Mouse (Mus musculus) kidney, adult 11 months (tissue): ENCODE data around the gene Cpt1b.
A peak's percentile ranks its signal among the peaks of the same experiment; 100 is the strongest.
"Not testable (repeated sequence)": the region's sequence is repeated elsewhere in the genome, so short reads cannot be mapped to it uniquely, and the experiment has no call there.

Source experiments
- DNase-seq: peaks from one replicate; pipeline ENCODE4 v3.0.0; 2022

Cpt1b gene

DNA sequence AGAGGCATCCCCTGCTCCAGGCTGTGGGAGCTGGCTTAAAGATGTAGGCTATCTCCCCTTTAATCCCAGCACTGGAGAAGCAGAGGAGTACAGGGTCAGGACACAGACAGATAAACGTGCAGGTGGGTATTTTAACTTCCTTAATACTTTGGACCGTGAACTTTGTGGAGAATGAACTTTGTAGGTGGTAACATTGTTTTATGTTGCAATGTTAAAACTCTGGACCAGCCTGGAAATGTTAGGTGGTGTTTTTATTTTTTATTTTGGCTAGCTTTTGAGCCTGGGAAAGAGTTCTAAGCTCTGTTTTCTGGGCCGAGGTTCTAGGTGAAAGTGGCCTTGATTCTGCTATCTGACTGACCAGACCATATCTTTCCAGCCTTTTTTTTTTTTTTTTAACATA is 5.6 kb upstream of the Cpt1b start:
- DNase-seq, result no peak

DNA sequence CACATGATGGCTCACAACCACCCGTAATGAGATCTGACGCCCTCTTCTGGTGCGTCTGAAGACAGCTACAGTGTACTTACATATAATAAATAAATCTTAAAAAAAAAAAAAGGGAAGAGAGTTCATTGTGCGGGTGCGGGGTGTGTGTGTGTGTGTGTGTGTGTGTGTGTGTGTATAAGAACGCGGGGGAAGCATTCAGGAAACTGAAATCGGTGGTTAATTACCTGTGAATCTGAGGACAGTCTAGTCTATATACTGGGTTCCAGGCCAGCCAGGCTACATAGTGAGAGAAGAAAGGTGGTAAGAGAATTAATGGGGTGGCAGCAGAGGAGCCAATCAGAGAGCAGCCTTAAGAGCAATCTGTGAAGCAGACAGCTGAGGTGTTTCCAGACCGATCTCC is 5.1 kb upstream of the Cpt1b start:
- DNase-seq, result not testable (repeated sequence)

DNA sequence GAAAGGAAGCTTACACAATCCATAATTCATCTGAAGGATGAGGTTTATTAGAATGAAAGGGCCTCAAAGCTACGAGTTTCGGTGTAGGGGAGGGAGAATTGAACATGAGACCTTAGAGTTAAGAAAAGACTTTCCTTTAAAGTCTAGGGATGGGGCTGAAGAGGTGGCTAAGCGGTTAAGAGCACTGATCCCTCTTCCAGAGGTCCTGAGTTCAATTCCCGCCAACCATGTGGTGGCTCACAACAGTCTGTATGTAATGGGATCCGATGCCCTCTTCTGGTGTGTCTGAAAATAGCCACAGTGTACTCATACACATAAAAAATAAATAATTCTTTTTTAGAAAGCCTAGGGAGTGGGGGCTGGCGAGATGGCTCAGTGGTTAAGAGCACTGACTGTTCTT is 4.7 kb upstream of the Cpt1b start:
- no peak for DNase-seq

DNA sequence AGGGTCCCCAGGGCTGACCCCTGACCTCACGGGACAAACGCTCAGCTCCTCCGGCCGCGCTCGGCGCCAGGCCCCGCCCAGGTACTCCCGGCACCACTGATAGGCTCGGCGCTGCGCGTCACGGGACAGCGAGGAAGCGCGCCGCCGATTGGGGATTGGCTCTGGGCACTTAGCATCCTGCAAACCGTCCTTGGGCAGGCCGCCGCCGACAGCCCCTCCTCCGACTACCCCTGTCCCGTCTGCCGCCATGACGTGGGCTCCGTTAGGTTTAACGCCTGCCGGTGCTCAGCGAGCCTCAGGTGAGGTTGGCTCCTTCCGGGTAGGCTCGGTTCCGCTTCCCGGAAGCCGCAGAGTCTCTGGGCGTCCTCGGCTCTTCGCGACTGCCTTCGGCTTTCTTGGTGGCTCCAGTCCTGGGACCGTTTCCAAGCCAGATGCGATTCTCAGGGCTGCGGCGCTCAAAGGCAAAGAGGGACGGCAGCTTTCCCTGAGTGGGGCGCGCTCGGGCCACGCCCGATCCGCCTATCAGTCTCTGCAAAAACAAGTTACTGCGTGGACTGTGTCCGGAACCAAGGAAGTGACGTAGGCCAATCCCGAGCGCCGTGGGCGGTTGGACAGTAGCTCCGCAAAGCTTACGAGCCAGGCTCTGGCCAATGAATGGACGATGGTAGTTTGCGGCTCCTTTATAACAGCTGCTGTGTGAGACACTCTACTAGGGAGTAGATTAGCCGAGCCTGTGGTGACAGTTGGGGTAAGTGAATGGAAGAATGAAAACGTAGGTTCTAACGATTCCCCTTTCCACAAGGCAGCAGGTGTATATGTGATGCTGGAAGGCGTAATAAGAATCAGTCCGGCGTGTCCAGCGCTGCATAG is 3.9 kb upstream of the Cpt1b start, which contains the start of the genes C730034F03Rik, Gm44502 and Chkb:
Gene C730034F03Rik (plus strand): TSS at position 238 of the 870 bp plus-strand sequence.
Gene Gm44502 (minus strand): TSS at position 345 of the 870 bp plus-strand sequence.
Gene Chkb (minus strand): TSS at position 557 of the 870 bp plus-strand sequence.
- DNase-seq, result peak; percentile 95

DNA sequence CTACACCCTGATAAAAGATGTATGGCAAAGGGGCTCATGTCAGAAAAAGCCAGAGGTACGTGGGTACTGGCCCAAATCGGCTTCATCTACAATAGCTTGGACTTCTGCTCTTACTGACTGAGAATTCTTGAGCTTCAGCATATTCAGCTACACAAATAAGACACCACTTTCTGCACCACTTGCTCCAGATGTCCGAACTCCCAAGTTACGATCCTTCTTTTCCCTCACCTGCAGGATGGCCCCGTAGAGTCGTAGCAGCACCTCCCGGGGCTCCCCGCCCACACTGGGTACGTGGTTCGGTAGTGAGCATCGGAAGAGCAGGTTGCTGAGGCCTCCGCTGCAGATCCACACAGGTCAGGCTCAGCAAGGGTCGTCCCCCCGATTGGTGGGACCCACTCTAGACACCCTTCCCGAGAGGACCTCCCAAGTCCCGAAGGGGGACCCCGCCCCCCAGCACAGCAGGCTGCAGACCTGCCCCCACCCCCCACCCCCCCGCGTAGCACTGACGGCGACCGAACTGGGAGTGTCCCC is 3.2 kb upstream of the Cpt1b start:
- DNase-seq, result no peak

DNA sequence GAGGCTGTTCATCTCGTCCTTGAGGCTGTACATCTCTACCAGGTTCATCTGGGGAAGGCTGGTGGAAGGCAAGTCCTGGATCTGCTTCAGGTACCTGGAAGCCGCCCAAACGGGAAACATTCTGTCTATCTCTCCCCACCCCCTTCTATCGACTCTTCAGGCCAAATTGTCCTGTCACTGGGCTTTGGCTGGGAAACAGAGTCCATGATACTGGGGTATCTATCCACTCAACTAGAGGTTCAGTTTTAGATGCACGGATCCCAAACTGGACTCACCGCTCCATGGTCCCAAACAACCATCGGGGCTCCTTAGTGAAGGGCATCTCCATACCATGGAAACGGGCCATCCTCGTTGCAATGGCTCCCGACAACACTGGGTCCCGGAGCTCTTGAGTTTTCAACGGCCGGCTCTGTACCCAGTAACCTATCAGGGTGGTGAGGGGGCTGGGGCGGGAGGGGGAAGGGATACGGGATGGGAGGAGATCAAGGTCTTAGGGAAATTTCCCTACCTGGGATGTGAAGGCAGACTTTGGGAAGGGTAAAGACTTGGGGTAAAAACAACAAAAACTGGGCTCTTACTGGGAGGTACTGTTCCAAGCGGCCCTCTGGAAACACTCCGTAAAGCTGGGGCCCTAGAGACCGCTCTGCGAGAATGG is 2.6 kb upstream of the Cpt1b start:
- DNase-seq, result no peak

DNA sequence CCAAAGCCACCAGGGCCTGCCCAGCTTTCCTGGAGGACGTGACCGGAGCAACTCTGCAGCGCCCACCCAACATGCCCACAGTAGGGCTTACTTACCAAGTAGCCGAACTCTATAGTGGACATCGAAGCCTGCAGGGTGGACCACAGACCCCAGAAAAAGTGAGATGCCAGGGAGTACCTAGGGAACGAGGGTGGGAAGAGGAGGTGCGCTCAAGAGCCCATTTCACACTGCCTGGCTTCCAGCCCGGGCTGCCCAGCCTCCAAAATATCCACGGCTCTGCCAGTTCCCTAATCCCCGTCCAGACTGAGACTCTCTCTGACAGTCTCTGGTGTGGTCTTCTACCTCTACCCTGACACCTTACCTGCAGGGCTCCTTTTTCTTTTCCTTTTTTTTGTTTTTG is 1.1 kb upstream of the Cpt1b start:
- DNase-seq, result no peak

DNA sequence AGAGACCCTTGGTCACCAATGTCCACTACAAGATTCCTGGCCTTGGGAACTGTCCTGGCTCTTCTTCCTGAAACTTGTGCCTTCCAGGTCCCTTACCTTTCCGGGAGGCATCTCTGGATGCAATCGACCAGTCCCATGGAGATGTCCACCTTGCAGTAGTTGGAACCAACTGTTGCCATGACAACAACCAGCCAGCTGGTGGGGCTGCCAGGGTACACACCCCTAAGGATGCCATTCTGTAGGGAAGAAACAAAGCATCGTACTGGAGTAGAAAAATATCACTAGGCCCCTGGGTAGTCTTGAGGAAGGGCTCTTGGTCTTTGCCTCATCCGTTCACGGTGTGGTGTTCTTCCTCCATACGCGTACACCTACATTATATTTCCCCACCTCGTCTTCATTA is 1.0 kb downstream of the Cpt1b start:
- no peak for DNase-seq

DNA sequence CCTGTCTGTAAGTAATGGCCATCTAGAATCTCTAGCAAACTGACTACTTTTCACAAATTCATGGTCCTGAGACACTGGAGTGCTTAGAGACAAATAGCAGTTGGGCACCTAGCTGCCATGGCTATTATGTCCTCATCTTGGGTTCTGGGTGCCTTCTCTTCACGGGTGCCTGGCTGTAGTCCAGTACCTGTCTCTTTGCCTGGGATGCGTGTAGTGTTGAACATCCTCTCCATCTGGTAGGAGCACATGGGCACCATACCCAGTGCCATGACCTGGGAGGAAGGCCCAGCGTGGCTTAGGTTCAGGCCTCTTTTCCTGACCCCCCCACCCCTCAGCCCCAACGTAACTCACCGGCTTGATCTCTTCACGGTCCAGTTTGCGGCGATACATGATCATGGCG is 3.7 kb downstream of the Cpt1b start:
- no peak for DNase-seq

DNA sequence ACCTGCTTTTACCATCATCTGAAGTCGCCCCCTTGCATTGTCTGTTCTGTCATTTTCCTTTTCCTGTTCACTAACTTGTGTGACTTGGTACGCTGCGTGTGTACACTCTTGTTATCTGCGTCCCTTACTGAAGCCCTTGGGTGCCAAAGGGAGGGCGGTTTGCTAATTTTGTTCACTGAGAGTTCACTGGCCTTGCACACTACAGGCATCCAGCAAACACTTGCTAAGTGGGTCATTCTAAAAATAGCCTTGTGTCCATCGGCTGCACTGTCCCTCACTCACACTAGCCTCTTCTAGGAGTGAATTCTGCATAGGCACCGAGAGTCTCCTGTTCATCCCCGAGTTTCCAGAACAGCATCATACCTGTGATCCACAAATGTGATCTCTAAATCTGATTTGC is 10.4 kb downstream of the Cpt1b start:
- no peak for DNase-seq

DNA sequence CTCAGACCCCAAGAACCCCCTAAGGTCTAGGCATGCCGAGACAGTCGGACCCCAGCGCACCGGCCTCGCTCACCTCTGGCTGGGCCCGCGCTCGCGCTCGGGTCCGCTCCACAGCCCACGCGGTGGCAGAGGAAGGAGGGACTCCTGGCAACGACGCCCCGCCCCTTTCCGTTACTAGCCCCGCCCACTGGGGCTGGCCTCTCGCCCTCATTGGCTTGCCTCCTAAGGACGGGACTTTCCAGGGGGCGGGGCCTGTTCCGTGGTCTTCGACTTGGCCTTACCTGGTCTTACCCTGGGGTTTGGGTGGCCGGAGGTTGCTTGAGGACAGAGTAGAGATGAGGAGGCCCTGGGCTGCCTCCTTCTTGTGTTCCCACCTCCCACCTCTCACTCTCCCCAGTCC is 15.5 kb downstream of the Cpt1b start, which contains the start of gene Syce3:
Gene Syce3 (minus strand): TSS at position 386 of the 400 bp plus-strand sequence.
- no peak for DNase-seq

DNA sequence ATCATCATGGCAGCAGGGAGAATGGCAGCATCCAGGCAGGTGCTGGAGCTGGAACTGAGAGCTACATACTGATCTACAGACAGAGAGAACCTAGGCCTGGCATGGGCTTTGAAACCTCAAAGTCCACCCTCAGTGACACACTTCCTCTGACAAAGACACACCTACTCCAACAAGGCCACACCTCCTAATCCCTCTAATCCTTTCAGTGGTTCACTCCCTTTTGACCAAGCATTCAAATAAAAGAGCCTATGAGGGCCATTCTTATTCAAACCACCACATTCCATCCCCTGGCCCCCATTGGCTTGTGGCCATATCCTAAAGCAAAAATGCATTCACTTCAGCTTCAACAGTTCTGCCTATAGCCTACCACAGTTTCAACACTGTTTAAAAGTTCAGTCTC is 19.0 kb downstream of the Cpt1b start:
- no peak for DNase-seq

DNA sequence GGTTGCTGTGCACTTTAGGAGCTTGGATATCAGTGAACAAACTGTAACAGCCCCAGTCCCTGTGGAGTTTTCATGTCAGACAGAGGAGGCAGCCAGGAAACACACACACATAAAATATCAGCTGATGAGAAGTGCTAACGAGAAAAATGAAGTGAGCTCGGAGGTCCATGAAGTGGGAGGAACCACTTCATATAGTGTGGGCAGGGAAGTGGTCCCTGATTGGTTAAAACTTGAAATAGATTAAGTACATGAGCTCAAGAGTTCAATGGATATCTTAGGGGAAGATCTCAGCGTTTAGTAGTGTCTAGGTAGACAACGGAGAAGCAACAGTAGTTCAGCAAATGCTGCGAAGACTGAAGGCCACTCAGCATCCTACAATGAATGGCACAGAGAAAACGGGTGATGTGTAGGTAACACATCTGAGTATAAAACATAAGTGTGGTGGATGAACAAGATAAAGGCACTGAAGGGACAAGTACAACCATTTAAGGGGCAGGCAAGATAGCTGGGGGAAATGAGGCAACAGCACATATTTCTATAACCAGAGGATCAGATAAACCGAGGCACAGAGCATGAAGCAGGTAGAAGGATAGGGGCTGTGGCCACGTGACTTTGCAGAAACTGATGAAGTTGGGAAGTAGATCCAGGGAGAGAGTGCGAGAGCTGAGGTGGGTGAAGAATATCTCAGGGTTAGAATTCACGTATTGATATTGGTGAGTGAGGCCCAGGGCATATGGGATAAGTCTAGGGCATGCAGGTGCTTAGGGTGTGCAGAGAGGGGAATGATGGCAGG is 20.6 kb downstream of the Cpt1b start:
- DNase-seq, result no peak

DNA sequence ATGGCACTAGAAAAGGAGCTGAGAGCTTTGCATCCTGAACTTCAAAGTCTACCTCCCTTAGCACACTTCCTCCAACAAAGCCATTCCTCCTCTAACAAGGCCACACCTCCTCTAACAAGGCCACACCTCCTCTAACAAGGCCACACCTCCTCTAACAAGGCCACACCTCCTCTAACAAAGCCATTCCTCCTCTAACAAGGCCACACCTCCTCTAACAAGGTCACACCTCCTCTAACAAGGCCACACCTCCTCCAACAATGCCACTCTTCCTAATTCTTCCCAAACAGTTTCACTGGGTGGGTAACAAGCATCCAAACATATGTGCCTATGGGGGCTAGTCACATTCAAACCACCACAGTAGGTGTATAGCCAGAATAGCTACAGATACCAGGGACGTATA is 23.2 kb downstream of the Cpt1b start:
- DNase-seq, result no peak

DNA sequence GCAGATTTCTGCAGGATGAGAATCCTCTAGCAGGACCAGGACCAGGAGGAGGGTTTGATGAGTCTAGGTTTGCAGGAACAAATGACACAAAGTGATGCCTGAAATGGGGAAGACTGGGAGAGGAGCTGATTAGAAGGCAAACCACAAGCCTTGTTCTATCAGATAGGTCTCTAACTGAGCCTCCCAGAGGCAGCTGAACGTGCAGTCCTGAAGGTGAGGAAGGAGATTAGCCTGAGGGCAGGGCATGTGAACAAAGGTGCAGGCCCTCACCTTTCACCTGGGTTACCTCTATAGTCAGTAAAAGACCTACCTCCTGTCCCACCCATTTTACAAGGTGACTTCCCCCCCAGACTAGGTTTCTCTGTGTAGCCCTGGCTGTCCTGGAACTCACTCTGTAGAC is 25.9 kb downstream of the Cpt1b start:
- no peak for DNase-seq

DNA sequence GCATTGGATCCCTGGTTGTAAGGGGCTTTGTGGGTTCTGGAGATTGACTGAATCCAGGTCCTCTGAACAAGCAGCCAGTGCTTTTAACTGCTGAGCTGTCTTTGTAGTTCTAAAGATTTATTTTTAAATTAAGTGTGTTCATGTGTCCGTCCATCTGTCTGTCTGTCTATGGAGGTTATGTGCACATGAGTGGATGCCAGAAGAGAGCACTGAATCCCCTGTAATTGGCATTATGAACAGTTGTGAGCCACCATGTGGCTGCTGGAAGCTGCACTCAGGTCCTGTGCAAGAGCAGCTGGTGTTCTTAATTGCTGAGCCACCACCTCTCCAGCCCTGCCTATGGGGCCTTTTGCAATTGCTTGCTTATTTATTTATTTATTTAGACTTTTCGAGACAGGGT is 27.5 kb downstream of the Cpt1b start:
- DNase-seq, result no peak

DNA sequence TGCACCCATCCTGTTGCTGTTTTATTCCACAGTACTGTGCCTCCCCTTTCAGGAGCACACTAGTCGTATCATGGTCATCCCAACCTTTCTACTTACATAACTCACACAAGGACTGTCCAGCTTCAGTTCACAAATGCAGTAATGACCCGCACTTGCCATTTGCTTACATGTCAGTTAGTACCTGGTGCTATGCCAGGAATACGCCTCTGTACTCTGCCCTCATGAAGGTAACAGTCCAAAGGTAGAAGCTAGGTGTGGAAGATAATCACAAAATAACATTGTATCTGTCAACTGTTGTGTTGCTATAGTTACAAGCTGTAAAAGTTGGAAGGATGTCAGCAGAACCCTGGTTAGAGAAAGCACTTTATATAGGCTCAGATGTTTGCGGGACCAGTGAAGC is 28.8 kb downstream of the Cpt1b start:
- DNase-seq, result peak; percentile 68

DNA sequence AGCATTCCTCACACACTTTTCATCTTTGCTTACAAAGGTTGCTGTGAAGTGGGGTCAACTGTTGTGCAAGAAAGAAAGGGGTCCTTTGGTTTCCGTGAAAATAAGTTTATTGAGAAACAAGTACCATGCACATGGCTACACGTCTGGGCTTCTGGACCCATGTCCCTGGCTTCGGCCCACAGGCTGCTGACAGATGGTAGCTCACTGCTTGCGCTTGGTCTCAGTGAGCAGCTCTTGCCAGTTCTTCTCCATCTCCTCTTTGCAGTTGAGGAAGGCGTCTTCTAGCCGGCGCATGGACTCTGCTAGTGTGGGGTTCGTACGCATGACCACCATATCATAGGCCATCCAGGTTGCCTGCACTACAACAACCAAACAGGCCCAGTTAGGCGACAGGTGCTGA is 35.6 kb downstream of the Cpt1b start:
- no peak for DNase-seq

DNA sequence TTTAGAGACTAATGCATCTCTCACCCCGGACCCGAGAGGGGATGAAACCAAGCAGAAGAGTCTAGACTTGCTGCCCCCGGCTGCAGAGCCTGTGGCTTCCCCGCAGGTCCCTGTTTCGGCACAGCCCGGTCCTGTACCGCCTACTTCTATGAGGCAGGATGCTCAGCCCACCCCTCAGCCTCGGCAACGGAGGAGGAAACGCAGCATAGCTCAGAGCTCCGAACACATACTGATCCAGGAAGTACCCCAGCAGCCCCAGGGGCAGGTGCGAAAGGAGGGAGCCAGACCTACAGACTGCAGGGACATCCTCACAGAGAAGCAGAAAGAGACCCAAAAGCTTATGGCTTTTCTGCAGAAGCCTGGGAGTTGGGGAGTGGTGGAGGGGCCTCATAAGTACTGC is 38.5 kb downstream of the Cpt1b start:
- no peak for DNase-seq

DNA sequence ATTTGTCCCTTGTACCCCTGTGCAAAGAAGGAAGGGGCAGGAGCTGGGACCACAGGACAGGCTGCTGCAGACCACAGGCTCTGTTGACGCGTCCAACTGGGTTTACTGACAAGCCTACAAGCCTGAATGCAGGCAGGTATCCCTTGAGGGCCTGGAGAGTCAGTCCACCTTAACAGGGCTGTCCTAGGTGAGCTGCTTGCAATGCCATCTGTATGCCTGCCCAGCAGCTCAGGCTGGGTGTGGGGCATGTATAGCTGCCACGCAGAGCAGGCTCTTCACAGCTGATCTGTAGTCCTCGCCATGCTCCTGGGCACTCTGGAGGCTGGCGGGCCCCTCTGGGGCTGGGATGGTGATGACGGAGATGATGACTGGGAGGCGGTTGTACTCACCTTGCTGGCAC is 41.0 kb downstream of the Cpt1b start, which contains the start of gene Klhdc7b:
Gene Klhdc7b (plus strand): TSS at position 301 of the 400 bp plus-strand sequence.
- DNase-seq, result no peak

DNA sequence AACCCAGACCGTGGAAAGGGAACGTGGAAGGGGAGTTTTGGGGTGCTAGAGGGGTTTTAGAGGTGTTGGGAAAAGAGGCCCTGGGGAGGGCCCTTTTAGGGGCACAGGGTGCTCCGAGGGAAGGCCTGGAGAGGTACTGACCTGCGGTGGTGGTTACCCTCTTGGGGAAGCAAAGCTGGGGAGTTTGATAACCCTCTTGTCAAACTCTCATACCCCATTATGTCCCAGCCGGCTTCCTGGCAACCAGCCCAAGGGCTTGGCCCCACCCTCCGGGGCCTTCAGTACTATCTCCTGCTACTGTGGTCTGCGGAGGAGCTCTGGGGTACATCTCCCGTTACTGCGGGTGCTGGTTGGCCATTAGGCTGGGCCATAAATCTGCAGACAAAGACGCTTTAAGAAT is 46.2 kb downstream of the Cpt1b start:
- DNase-seq, result no peak

DNA sequence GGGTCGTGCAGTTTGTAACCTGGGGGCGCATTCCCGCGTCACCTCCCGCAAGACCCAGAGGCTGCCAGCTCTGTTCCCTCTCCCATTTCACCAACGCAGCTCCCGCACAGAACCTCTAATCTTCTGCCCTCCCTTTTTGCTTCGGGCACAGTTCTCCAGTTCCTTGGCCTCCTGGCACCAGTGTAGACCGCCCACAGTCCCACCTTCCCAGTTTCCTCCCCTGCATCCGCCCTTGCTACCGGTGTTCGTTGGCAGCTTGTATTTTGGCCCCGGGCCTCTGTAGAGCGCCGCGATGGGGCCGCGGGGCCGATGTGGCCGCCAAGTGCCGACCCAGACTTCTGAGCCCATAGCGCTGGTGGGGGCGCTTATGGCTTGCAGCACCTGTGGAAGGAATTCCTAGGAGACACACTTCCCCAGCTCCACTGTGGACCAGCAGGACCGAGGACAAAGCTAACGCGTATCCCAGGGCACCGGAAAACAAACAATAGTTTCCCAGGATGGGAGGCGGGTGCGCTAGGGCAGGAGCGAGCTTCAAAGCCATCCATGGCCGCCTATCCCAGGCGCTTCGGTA is 46.7 kb downstream of the Cpt1b start, which contains the start of gene Odf3b:
Gene Odf3b (minus strand): TSS at position 452 of the 571 bp plus-strand sequence.
- DNase-seq, result peak; percentile 33
